Mouse (Mus musculus) forebrain, embryonic 16.5 days (tissue): Measurements from ENCODE around the gene Pde4a. TPM values are rescaled to one million over a fixed set of nuclear protein-coding genes. Genes with fewer than 3 reads are reported as not detected.
"Not testable (repeated sequence)": the region's sequence is repeated elsewhere in the genome, so short reads cannot be mapped to it uniquely, and the experiment has no call there.

Experiments used
- ATAC-seq: fragments of 200-750 bp; cut with Nextera tagmentation; 2 replicates; pipeline ENCODE4 v1.8.0; 2017; ENCODE audit warnings: mild to moderate bottlenecking, moderate library complexity
- H3K27ac ChIP-seq: fragments of 300-500 bp; sonication (generic); 2 replicates; pipeline ENCODE4 v1.5.1; 2014; ENCODE audit warnings: low read length, control low read depth
- H3K27me3 ChIP-seq: fragments of 300-500 bp; sonication (generic); replicated peaks from 2 replicates; pipeline ENCODE4 v1.6.1; 2014; ENCODE audit warnings: low read length; ENCODE audit not compliant: control insufficient read depth, insufficient read depth
- H3K36me3 ChIP-seq: fragments of 300-500 bp; sonication (generic); 2 replicates; pipeline ENCODE4 v1.6.1; 2014; ENCODE audit not compliant: control insufficient read depth, insufficient read depth
- H3K4me1 ChIP-seq: fragments of 300-500 bp; sonication (generic); replicated peaks from 2 replicates; pipeline ENCODE4 v1.6.1; 2014; ENCODE audit warnings: low read length; ENCODE audit not compliant: control insufficient read depth, insufficient read depth
- H3K4me2 ChIP-seq: fragments of 300-500 bp; sonication (generic); 2 replicates; pipeline ENCODE4 v1.6.1; 2014; ENCODE audit warnings: mild to moderate bottlenecking, low read length, control low read depth
- H3K4me3 ChIP-seq: fragments of 300-500 bp; sonication (generic); replicated peaks from 2 replicates; pipeline ENCODE4 v1.5.1; 2014; ENCODE audit warnings: mild to moderate bottlenecking, low read length, control low read depth
- H3K9ac ChIP-seq: fragments of 300-500 bp; sonication (generic); replicated peaks from 2 replicates; pipeline ENCODE4 v1.6.1; 2014; ENCODE audit warnings: low read depth, low read length, control low read depth
- H3K9me3 ChIP-seq: fragments of 300-500 bp; sonication (generic); 2 replicates; pipeline ENCODE4 v1.6.1; 2016; ENCODE audit warnings: low read length; ENCODE audit not compliant: control insufficient read depth
- WGBS: fragments of 180-500 bp; shearing (Covaris S2); extraction: QIAGEN DNeasy Blood & Tissue Kit; methylation state at CpG from one replicate; pipeline ENCODE4 v1.1.7; 2014; 5-methylcytosine and 5-hydroxymethylcytosine counted together
- polyA plus RNA-seq: library from polyadenylated mRNA; unstranded; fragments of >200 nt; fragmentation: Nextera tagmentation; extraction: Ambion mirVana; gene quantifications from 2 replicates; pipeline ENCODE4 v1.2.1, GENCODE M21; 2015

The Pde4a gene
- polyA plus RNA-seq, 1 experiment from 2014 or later: 32.0 TPM

- not testable (repeated sequence) for H3K9ac ChIP-seq, H3K4me3 ChIP-seq, H3K4me2 ChIP-seq, H3K27me3 ChIP-seq, H3K36me3 ChIP-seq, H3K9me3 ChIP-seq, H3K4me1 ChIP-seq, ATAC-seq, H3K27ac ChIP-seq
- 75% methylated on average over 4 of the region's 4 CpGs for WGBS
These were observed 90.8 kb downstream of the Pde4a start for GRCm38 (mm10) chr9:21256349-21256748.

GRCm38 (mm10) chr9:21260491-21261040 lies 95.1 kb downstream of the Pde4a start:
- H3K9me3 ChIP-seq: no peaks in the 10 kb centered on the region
- H3K4me3 ChIP-seq: no peak overlapping the region
- WGBS: 77% methylated on average over 6 of the region's 6 CpGs
- no peak overlapping the region for H3K27ac ChIP-seq
- ATAC-seq: no peak
- no peaks in the 10 kb centered on the region for H3K36me3 ChIP-seq
- no peaks in the 10 kb centered on the region for H3K27me3 ChIP-seq
- no peak overlapping the region for H3K9ac ChIP-seq
- peaks cover 4% of the 10 kb centered on the region for H3K4me1 ChIP-seq
- no peak overlapping the region for H3K4me2 ChIP-seq

GRCm38 (mm10) chr9:21261831-21262230 lies 96.3 kb downstream of the Pde4a start:
- H3K9ac ChIP-seq: no peak overlapping the region
- no peak overlapping the region for H3K4me3 ChIP-seq
- no peak overlapping the region for H3K27ac ChIP-seq
- H3K27me3 ChIP-seq: no peaks in the 10 kb centered on the region
- 62% methylated on average over 2 of the region's 2 CpGs for whole genome bisulfite sequencing
- H3K4me2 ChIP-seq: no peak overlapping the region
- H3K9me3 ChIP-seq: no peaks in the 10 kb centered on the region
- no peak for ATAC-seq
- peaks cover 16% of the 10 kb centered on the region for H3K4me1 ChIP-seq
- H3K36me3 ChIP-seq: no peaks in the 10 kb centered on the region

Other genes starting within 250 kb of the Pde4a start
- gene Dnmt1, start 205.8 kb upstream of the Pde4a start, polyA plus RNA-seq: 85.3 and 88.9 TPM in 2 replicates
- 7.5 and 7.7 TPM in 2 replicates for gene S1pr2, start 188.9 kb upstream of the Pde4a start, polyA plus RNA-seq
- gene Mrpl4, start 163.0 kb upstream of the Pde4a start, polyA plus RNA-seq: 109 and 113 TPM in 2 replicates
- 3.3 and 4.5 TPM in 2 replicates for gene Icam1, start 149.7 kb upstream of the Pde4a start, polyA plus RNA-seq
- gene Icam4, start 136.3 kb upstream of the Pde4a start, polyA plus RNA-seq: not detected in 2 replicates
- gene Icam5, start 133.6 kb upstream of the Pde4a start, polyA plus RNA-seq: 2.3 and 2.4 TPM in 2 replicates
- 0.25 and 1.7 TPM in 2 replicates for gene Zglp1, start 98.6 kb upstream of the Pde4a start, polyA plus RNA-seq
- gene Gm49373, start 92.6 kb upstream of the Pde4a start, polyA plus RNA-seq: 1.2 and 1.4 TPM in 2 replicates
- 49.7 and 60.5 TPM in 2 replicates for gene Fdx1l, start 92.1 kb upstream of the Pde4a start, polyA plus RNA-seq
- 1.6 and 1.9 TPM in 2 replicates for gene Gm38431, start 73.7 kb upstream of the Pde4a start, polyA plus RNA-seq
- 37.4 and 38.8 TPM in 2 replicates for gene Raver1, start 73.7 kb upstream of the Pde4a start, polyA plus RNA-seq
- gene Tyk2, start 34.5 kb upstream of the Pde4a start, polyA plus RNA-seq: 10.4 and 13.7 TPM in 2 replicates
- 213 and 234 TPM in 2 replicates for gene Cdc37, start 15.7 kb upstream of the Pde4a start, polyA plus RNA-seq
- 74.2 and 78.5 TPM in 2 replicates for gene Keap1, start 73.6 kb downstream of the Pde4a start, polyA plus RNA-seq
- gene S1pr5, start 82.7 kb downstream of the Pde4a start, polyA plus RNA-seq: 2.6 and 2.8 TPM in 2 replicates
- 47.6 and 51.8 TPM in 2 replicates for gene Atg4d, start 99.6 kb downstream of the Pde4a start, polyA plus RNA-seq
- 18.3 and 20.1 TPM in 2 replicates for gene Kri1, start 122.3 kb downstream of the Pde4a start, polyA plus RNA-seq
- 85.1 and 97.7 TPM in 2 replicates for gene Cdkn2d, start 125.7 kb downstream of the Pde4a start, polyA plus RNA-seq
- 1.8 and 2.9 TPM in 2 replicates for gene Ap1m2, start 146.6 kb downstream of the Pde4a start, polyA plus RNA-seq
- gene Slc44a2, start 155.0 kb downstream of the Pde4a start, polyA plus RNA-seq: 86.2 and 88.7 TPM in 2 replicates
- 309 and 325 TPM in 2 replicates for gene Ilf3, start 202.2 kb downstream of the Pde4a start, polyA plus RNA-seq
- gene Qtrt1, start 246.1 kb downstream of the Pde4a start, polyA plus RNA-seq: 48.4 and 53.8 TPM in 2 replicates